Mouse (Mus musculus) cerebellum, adult 9-10 months (tissue): ENCODE measurements around the gene Mdm1.
A peak's percentile ranks its signal among the peaks of the same experiment; 100 is the strongest.

Experiments used
- DNase-seq: peaks from one replicate; pipeline ENCODE4 v3.0.0; 2022

Mdm1 gene

GRCm38 (mm10) chr10:118141018-118141883 lies at the start of gene Mdm1:
TSS of gene Mdm1 (plus strand) at chr10:118141811.
- DNase-seq: peak; percentile 98

DNA sequence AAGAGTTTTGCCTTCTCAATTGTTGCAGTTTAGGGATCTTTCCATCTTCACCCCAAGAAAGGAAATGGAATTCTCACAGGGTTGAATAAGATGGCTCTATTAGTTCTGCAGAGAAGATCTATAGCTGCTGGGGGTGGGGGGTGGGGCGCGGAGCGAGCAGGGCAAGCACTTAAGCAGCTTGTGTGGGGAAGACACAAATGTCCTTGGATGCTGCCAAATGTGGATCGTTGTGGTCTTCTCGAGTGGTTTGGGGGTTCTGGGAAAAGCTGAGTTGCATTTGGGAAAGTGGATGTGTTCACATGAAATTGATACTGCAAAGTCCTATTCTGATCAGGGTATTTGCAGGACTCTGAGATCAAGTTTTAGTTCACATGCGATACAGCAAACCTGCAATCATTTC lies 48.9 kb upstream of the Mdm1 start:
- DNase-seq: no peak

GRCm38 (mm10) chr10:118093728-118094127 lies 47.9 kb upstream of the Mdm1 start:
- DNase-seq: no peak

GRCm38 (mm10) chr10:118094853-118095252 lies 46.8 kb upstream of the Mdm1 start:
- no peak for DNase-seq

GRCm38 (mm10) chr10:118096223-118096622 lies 45.4 kb upstream of the Mdm1 start:
- no peak for DNase-seq

DNA sequence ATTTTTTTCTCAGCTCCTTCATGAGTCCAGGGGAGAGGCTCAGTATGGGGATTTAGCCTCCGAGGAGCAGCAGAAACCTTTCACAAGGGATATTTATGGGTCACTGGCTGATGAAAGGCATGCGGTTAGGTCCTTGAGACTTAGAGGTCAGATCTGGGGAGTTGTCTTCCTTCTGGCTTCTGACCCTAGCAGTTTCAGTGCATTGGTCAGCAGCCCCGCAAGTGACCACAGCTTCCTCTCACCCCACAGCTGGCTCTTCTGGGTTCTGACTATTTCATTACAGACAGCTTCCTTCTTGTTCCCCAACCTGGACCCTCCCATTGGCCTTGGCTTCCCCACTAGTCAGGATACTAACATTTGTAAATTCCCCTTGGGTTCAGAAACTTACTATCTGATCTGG lies 43.7 kb upstream of the Mdm1 start:
- DNase-seq: no peak

DNA sequence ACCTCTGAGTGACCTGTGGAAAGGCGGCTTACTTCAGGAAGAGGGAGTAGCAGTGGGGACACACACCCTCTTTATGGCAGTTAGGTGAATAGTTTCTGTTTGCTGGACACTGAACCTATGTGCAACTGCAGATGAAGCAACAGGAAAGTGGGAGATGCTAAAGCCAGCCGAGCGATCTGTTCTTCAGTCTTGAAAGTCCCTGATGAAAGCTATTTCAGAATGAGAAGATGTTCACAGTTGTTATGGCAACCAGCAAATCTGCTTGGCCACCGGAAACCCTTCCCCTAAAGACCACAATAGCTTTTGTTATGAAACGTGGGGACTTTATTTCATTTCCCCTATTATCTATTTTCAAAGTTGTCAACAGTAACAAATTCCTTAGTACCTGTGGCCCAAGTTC lies 41.0 kb upstream of the Mdm1 start:
- DNase-seq: no peak

GRCm38 (mm10) chr10:118101056-118101455 lies 40.6 kb upstream of the Mdm1 start:
- no peak for DNase-seq

DNA sequence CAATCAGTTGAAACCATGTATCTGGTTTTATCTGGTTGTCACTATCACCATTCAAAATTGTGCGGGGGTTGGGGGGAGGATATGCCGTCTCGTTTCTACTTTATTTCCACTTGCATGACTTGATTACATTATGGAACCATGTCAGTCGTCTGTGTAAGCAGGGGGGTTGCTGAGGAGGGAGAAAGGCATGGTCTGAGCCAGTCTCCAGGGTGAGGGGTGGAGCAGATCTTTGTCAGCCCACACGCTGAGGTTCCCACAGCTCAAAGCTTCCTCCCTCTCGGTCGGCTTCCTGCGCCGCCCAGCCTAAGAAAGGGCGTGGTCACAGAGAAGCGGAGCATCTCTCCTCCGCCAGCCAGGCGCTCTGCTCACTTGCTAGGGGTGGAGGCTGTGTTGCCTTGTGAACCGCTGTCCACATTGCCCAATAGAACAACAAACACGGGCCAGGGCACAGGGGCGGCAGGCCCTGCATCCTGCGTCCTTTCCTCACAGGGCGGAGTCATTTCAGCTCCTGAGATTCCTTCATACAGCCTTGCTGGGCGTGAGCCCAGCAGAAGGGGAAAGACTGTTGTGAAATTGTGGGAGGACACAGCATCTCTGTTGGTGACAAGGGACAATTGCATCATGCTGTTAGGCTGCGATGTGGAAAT lies 38.5 kb upstream of the Mdm1 start:
- DNase-seq: peak; percentile 42

- no peak for DNase-seq
Measured at GRCm38 (mm10) chr10:118103906-118104305, 37.7 kb upstream of the Mdm1 start.

- DNase-seq: no peak
Measured at GRCm38 (mm10) chr10:118107031-118107430, 34.6 kb upstream of the Mdm1 start.

DNA sequence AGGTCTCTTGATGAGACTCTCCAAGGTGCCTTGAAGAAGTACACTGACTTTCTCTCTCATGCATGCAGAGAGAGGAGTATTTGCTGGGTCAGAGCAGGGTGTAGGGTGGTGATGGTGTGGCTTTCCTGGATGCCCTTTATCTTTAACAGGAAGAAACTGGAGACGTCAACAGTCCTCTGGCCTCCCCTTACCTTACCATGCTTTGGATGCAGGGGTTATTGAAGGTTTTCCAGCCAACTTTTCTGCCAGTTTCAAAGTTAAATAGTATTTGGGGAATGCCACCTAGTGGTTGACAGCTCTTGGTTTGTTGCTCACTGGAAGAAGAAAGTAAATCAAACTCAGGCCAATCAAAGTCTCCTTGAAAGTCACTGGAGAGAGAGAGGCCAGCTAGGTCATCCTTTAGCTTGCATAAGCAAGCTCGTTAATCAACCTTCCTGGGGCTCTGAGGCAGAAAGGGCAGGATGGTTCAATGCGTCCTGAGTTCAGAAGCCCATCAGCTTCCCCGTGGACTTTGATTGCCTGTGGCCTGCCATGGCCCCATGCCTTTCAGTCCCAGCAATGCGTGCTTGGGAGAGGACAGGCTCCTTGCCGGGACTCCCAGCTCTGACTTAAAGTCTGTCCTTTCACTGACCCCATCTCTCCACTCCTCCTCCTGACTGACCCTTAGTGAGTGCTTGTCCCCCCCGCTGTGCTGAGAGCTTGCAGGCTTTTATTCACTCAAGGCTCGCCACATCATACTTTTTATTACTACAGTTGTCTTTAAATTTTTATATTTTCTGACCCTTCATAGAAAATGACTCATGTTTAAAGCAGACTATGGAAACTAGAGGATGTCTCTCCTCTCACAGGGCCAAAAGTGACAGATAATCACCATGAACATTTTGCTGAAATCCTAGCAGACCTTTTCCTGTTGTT lies 31.3 kb upstream of the Mdm1 start:
- peak; percentile 19 for DNase-seq

- no peak for DNase-seq
Measured at GRCm38 (mm10) chr10:118110921-118111301, 30.7 kb upstream of the Mdm1 start.

GRCm38 (mm10) chr10:118111621-118112020 lies 30.0 kb upstream of the Mdm1 start:
- no peak for DNase-seq

DNA sequence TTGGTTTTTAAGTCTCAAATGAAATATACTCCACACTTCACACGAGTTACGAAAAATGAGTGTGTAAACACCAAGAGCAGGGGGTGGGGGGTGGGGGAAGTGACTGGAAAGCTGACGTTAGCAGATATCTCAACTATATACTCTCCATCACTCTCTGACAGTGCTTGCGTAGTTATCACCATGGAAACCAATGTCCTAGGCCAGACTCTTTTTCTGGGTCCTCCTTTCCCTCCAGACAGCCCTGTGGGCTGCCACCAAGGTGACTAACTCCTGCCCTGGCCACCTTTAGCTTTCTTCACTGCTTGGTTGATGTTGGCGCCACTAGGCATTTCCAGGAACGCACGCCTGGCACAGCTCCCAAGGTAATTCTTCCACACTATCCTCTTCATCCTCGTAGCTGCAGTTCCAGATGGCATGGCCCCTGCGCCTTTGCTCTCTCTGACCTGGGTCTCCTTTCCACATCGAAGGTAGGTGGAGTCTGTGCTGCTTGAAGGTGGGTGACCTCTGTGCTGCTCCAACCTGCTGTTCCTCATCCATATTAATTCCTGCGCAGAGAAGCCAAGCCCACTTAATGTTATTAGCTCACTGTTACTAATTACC lies 29.2 kb upstream of the Mdm1 start:
- no peak for DNase-seq

- DNase-seq: peak; percentile 21
Measured at GRCm38 (mm10) chr10:118113256-118113682, 28.3 kb upstream of the Mdm1 start.

GRCm38 (mm10) chr10:118114271-118114670 lies 27.3 kb upstream of the Mdm1 start:
- DNase-seq: no peak

DNA sequence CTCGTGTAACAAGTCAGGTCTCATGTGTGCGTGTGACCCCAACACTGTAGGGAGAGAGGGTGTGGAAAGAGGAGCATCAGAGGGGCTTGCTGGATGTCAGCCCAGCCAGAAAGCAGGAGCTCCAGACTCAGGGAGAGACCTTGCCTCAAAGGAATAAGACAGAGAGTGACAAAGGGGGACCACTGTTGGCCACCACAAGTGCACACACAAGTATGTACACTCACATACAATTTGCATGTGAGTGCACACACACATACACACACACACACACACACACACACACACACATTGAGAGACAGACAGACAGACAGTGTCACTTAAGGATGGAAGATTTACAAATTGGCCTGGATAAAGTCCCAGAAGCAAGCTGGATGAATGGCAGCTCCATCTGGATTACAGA lies 25.2 kb upstream of the Mdm1 start:
- no peak for DNase-seq

DNA sequence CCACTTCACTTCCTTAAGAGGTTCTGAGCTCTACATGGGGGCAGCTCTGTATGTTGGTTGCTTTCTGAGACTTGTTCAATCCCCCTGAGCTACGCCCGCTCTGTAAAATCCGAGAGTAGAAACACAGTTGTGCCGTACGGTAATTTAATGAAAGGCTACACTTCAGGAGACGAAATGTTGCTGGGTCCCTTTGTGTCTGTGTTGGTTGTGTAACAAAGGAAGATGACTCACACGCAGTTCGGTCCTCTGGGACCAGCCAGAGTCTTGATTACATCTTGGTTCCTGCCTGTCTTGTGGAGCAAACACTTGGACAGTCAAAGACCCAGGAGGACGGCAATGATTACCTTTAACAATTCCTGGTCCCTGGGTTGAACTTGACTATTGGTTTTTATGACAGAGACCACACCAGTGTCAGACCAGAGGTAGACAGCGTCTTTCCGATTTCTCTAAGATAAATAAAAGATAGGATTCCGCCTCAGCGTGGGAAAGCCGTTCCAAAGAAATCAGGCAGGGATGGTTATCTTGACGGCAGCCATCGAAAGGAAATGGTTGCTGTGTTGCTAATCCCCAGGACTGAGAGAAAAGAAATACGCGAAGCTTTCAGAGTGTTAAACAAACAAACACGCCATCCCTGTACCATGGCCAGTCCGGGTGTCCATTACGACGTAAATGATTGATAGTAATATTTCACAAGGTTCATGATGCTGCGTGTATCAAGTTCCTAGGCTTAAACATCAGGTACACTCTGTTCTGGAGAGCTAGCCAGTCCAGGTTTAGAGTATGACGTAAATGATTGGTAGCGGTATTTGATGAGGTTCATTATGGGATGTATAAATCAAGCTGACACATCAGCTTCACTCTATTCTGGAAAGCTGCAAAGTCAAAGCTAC lies 20.3 kb upstream of the Mdm1 start:
- DNase-seq: no peak

DNA sequence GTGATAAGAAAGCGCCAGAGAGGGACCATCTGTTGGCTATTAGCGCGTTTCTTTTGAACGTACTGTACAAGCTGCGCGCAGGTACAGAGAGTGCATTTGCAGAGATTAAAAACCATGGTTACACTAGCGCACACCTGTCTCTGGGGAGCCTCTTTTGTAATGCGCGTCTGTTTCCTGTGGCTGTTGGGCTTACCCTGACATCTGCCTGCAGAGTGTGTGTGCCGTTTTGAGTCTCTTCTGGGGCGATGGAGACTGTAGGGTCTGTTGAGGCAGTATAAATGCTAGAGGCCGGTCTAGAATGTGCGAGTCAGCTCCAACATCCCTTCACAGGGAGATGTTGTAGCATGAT lies 19.7 kb upstream of the Mdm1 start:
- no peak for DNase-seq

DNA sequence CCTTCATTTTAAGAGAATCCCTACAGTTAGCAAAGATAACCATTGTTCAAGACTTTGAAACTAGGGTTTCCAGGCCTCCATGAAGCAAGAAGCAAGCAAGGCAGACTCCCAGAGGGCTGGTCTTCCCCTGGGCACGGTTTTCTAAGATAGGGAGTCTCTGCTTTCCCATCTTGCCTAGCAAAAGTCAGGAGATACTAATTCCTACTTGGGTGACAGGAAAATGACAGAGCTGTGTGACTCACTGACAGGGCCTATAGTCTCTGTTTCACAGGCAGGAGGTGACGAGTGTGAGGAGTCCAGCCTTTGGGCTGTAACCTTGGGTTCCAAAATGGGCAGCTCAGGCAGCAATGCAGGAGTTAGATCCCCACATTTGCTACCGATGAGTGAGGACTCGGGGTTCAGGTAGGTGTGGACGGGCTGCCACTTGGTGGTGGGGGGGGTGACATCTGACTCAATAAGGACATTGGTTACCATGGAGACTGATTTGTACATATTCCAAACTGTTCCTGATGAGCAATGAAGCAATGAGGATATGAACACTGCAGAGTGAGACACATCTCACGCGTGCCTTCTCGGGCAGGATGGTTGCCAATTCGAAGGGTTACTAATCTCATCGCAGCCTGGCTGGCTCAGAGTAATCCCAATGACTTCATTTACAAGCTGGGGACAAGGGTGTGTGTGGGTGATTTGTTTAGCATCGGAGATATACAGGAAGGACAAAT lies 19.0 kb upstream of the Mdm1 start:
- no peak for DNase-seq
